Mouse (Mus musculus) myocyte (in vitro differentiated cells): ENCODE measurements around the gene Sh2d5. TPM values are rescaled to one million over a fixed set of nuclear protein-coding genes. Genes with fewer than 3 reads are reported as not detected.

Experiments used
- H3K27me3 ChIP-seq: one replicate; pipeline ENCODE4 v1.6.1; 2011; ENCODE audit not compliant: control insufficient read depth, insufficient read depth, insufficient read length
- H3K36me3 ChIP-seq: one replicate; pipeline ENCODE4 v1.6.1; 2011; ENCODE audit not compliant: control insufficient read depth, insufficient read depth
- H3K4me2 ChIP-seq: one replicate; pipeline ENCODE4 v1.6.1; 2011; ENCODE audit warnings: low read depth, control low read depth
- H3K4me3 ChIP-seq: one replicate; pipeline ENCODE4 v1.5.1; 2011; ENCODE audit warnings: mild to moderate bottlenecking, control low read depth, moderate library complexity
- H3K79me2 ChIP-seq: one replicate; pipeline ENCODE4 v1.6.1; 2011; ENCODE audit not compliant: control insufficient read depth, insufficient read depth
- H3ac ChIP-seq: one replicate; pipeline ENCODE4 v1.6.1; 2011; ENCODE audit not compliant: control insufficient read depth, insufficient read length
- CEBPB ChIP-seq: IDR thresholded peaks from 2 replicates; pipeline ENCODE4 v1.6.1; 2011; ENCODE audit warnings: mild to moderate bottlenecking, moderate library complexity; ENCODE audit not compliant: poor library complexity, insufficient read depth, severe bottlenecking
- E2F4 ChIP-seq: IDR thresholded peaks from one replicate; pipeline ENCODE4 v1.6.1; 2011; ENCODE audit warnings: mild to moderate bottlenecking, control low read depth, moderate library complexity; ENCODE audit not compliant: insufficient read depth
- MAX ChIP-seq: IDR thresholded peaks from one replicate; pipeline ENCODE4 v1.6.1; 2011; ENCODE audit warnings: low read depth, mild to moderate bottlenecking, control low read depth
- MYOD1 ChIP-seq, 3 experiments: IDR thresholded peaks; one replicate each; pipeline ENCODE4 v1.6.1; 2011; ENCODE audit warnings: control low read depth in 2 of 3, low read depth in 2 of 3, mild to moderate bottlenecking in 2 of 3, moderate library complexity in 1 of 3; ENCODE audit not compliant: insufficient read length in 2 of 3, control insufficient read depth in 1 of 3
- MYOG ChIP-seq, 3 experiments: IDR thresholded peaks; one replicate each; pipeline ENCODE4 v1.6.1; 2011; ENCODE audit warnings: control low read depth in 2 of 3, low read depth in 2 of 3, mild to moderate bottlenecking in 2 of 3; ENCODE audit not compliant: insufficient read length in 2 of 3, control insufficient read depth in 1 of 3, insufficient read depth in 1 of 3
- POLR2A ChIP-seq: IDR thresholded peaks from one replicate; pipeline ENCODE4 v1.6.1; 2011; ENCODE audit warnings: low read depth, mild to moderate bottlenecking, control low read depth, moderate library complexity; ENCODE audit not compliant: insufficient read length
- POLR2AphosphoS2 ChIP-seq: IDR thresholded peaks from one replicate; pipeline ENCODE4 v1.6.1; 2011; ENCODE audit warnings: low read depth, control low read depth; ENCODE audit not compliant: insufficient read length
- REST ChIP-seq: IDR thresholded peaks from one replicate; pipeline ENCODE4 v1.6.1; 2011; ENCODE audit warnings: mild to moderate bottlenecking, control low read depth, moderate library complexity; ENCODE audit not compliant: insufficient read depth, insufficient read length
- SRF ChIP-seq: IDR thresholded peaks from one replicate; pipeline ENCODE4 v1.6.1; 2011; ENCODE audit warnings: low read depth; ENCODE audit not compliant: control insufficient read depth, insufficient read length
- TCF12 ChIP-seq: IDR thresholded peaks from one replicate; pipeline ENCODE4 v1.6.1; 2011; ENCODE audit warnings: mild to moderate bottlenecking, control low read depth; ENCODE audit not compliant: poor library complexity, insufficient read depth, severe bottlenecking
- TCF3 ChIP-seq: IDR thresholded peaks from one replicate; pipeline ENCODE4 v1.6.1; 2011; ENCODE audit warnings: low read depth, control low read depth; ENCODE audit not compliant: insufficient read length
- USF1 ChIP-seq: IDR thresholded peaks from one replicate; pipeline ENCODE4 v1.6.1; 2011; ENCODE audit warnings: low read depth, mild to moderate bottlenecking, control low read depth, moderate library complexity
- polyA plus RNA-seq: library from polyadenylated mRNA; unstranded; fragments of >200 nt; fragmentation: generic; extraction: Trizol; gene quantifications from one replicate; pipeline ENCODE4 v1.2.1, GENCODE M21; 2012; ENCODE audit warnings: missing spikeins

Gene Sh2d5
- polyA plus RNA-seq, 1 experiment, result 0.08 TPM

DNA sequence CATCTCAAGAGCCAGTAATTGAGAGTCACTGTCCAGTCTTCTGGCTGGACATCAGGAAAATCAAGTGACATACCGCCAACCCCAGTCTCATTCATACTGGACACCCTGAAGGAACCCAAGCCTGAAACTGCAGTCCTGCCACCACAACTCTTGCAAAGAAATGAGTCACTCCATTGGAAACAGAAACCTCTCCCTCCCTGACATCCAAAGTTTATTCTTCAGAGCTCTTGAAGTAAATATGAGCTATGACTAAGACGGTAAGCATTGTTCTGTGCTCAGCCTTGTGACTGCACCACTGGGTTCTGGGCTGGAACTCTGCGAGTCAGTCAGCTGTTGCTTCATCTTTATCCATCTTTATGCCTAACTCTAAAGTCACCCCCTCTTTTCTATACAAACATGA lies 36.3 kb upstream of the Sh2d5 start:
- peaks cover 15% of the 10 kb centered on the region for H3K79me2 ChIP-seq
- no peaks in the 10 kb centered on the region for H3K27me3 ChIP-seq
- H3K4me2 ChIP-seq, result peak overlapping the region; percentile 57
- H3ac ChIP-seq, result no peak overlapping the region
- H3K4me3 ChIP-seq, result no peak overlapping the region
- no peaks in the 10 kb centered on the region for H3K36me3 ChIP-seq
- no peak for TF ChIP-seq MYOD1 (IDR thresholded peaks at IDR 0.05; ENCODE audit: control insufficient read depth in 1 of 3, insufficient read length in 2 of 3, low read depth in 2 of 3)
- TF ChIP-seq POLR2AphosphoS2, result peak; percentile 29
- TF ChIP-seq MYOG (IDR thresholded peaks at IDR 0.05; ENCODE audit: control insufficient read depth in 1 of 3, insufficient read depth in 1 of 3, insufficient read length in 2 of 3, low read depth in 2 of 3), result peak in 1 of 3 experiments; percentile 27
- TF ChIP-seq SRF, result no peak
- 0 out of 2 replicates have a peak, but pooled peaks have one; percentile 21 for TF ChIP-seq CEBPB

DNA sequence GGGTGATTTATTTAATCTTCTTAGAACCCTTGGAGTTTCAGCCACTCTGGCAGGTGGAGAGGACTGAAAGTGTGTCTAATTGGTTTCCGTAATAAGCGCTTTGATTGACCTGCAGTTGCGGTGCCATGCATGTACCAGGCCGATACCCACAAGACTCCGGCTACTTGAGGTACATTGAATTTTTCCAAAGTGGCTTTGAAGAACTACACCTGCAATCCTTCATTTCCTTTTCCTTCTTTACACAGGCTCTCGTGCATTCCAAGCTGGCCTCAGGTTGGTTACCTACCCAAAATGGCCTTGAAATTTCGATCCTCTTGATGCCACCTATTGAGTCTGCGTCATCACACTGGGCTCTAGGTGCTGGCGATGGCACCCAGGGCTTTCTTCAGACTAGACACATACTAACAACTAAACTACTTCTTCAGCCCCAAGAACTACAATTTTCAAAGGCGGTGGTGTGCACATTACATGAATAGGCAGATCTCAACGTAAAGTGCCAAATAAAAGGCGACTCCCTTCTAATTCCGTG lies 34.5 kb upstream of the Sh2d5 start:
- peak overlapping the region; percentile 79 for H3K4me3 ChIP-seq
- H3K4me2 ChIP-seq, result peak overlapping the region; percentile 95
- no peak for TF ChIP-seq MAX
- no peak for TF ChIP-seq REST
- no peak for TF ChIP-seq USF1
- no peak for TF ChIP-seq POLR2AphosphoS2
- no peak for TF ChIP-seq E2F4
- TF ChIP-seq SRF, result no peak
- no peak for TF ChIP-seq POLR2A
- no peak for TF ChIP-seq TCF3
- no peak for TF ChIP-seq TCF12
- TF ChIP-seq CEBPB, result no peak
- no peak for TF ChIP-seq MYOD1 (IDR thresholded peaks at IDR 0.05; ENCODE audit: control insufficient read depth in 1 of 3, insufficient read length in 2 of 3, low read depth in 2 of 3)
- TF ChIP-seq MYOG (IDR thresholded peaks at IDR 0.05; ENCODE audit: control insufficient read depth in 1 of 3, insufficient read depth in 1 of 3, insufficient read length in 2 of 3, low read depth in 2 of 3), result no peak
- H3K79me2 ChIP-seq, result peaks cover 34% of the 10 kb centered on the region
- H3K36me3 ChIP-seq, result no peaks in the 10 kb centered on the region
- H3ac ChIP-seq, result peak overlapping the region; percentile 77
- H3K27me3 ChIP-seq, result no peaks in the 10 kb centered on the region

DNA sequence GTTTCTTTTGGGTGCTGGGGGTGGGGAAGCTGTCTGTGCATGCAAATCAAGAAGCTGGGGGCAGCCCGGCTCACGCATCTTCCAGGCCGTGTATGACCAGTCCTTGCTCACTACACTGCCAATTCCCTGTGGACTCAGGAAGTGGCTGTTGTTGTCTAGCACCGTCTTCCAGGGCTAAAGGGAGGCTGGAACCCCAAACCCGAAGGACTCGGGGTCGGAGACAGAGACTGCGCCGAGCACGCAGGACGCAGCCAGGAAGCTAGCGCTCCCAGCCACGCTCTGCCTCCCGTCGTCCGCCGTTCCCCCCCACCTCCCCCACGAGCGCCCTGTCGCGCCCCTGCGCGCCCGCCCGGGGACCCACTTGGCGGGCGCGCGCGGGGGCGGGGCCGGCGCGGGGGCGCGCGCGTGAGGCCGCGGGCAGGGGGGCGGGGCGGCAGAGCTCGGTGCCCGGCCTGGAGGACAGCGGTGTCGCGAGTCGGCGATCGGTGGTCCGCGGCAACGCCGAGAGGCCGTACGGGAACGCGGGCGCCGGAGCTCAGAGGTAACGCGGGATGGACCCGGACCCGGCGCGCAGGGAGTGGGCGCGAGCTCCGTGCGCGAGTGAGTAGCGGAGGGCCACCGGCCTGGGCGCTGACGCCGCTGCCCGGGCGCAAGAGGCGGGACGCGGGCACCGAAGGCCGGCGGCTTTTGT lies 33.9 kb upstream of the Sh2d5 start, which contains the start of gene Hp1bp3:
Hp1bp3 (plus strand) TSS at position 97 of the 691 bp plus-strand sequence.
- Histone ChIP-seq H3ac (peak within 1 kb of the TSS; percentile 77), H3K4me2 (peak within 1 kb of the TSS; percentile 95), H3K79me2 (peaks cover 40% of the 10 kb centered on the region), H3K4me3 (peak within 1 kb of the TSS; percentile 79), H3K27me3 (no peaks in the 10 kb centered on the region), H3K36me3 (no peaks in the 10 kb centered on the region)
- TF ChIP-seq POLR2A (peak; percentile 80), POLR2AphosphoS2 (peak; percentile 81), MYOD1 (IDR thresholded peaks at IDR 0.05; ENCODE audit: control insufficient read depth in 1 of 3, insufficient read length in 2 of 3, low read depth in 2 of 3) (peak in 1 of 3 experiments; percentile 12), TCF3 (no peak), E2F4 (no peak)

DNA sequence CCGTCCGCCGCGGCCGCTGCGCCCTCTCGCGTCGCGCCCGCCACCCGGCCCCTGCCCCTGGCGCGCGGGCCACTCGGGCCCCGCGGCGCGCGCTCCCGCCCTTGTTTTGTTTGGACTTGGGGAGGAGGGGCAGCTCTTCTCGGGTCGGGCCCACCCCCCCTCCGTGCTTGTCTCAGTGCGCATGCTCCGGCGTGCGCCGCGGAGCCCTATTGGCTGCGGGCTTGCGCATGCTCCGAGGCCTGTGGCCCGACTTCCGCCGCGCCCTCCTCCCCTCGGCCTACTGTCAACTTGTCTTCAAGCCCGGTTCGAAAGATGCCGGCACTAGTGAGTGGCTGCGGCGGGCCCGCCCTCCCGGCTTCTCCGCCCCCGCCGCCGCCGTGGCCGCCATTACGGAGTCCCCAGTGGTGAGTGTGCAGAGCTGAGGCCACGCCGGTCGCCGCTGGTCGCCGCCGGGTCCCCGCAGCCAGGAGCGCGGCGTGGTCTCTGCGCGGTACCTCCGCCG lies 33.3 kb upstream of the Sh2d5 start:
- Histone ChIP-seq H3K4me3 (peak overlapping the region; percentile 79), H3ac (peak overlapping the region; percentile 77), H3K4me2 (no peak overlapping the region), H3K36me3 (peaks cover 2% of the 10 kb centered on the region), H3K79me2 (peaks cover 46% of the 10 kb centered on the region), H3K27me3 (no peaks in the 10 kb centered on the region)
- TF ChIP-seq USF1 (no peak), POLR2AphosphoS2 (peak; percentile 66), TCF3 (no peak), POLR2A (peak; percentile 78), E2F4 (peak; percentile 31), CEBPB (no peak)

DNA sequence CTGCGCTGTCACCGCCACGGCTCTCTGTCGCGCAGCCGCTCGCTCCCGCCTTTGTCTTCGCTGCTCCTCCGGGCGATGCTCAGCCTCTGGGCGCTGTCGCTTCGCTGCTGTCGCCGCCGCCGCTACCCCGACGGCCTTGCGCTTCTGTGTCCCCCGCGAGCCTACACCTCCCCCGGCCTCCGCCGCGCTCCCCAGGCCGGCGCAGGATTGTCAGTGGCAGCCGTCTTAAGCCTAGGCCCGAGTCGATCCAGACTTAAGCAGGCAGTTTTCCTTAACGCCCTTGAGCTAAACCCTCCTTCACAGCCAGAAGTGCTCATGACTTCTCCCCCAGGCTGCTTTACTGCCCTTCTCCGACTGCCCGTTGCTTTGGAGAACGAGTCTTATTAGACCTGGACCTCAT lies 32.8 kb upstream of the Sh2d5 start:
- H3K36me3 ChIP-seq, result peaks cover 7% of the 10 kb centered on the region
- H3K4me3 ChIP-seq, result peak overlapping the region; percentile 79
- peak overlapping the region; percentile 77 for H3ac ChIP-seq
- TF ChIP-seq POLR2AphosphoS2, result peak; percentile 3
- no peak for TF ChIP-seq POLR2A
- H3K27me3 ChIP-seq, result no peaks in the 10 kb centered on the region
- H3K79me2 ChIP-seq, result peaks cover 51% of the 10 kb centered on the region
- peak overlapping the region; percentile 67 for H3K4me2 ChIP-seq
